Mouse (Mus musculus) intestine, embryonic 15.5 days (tissue): Measurements from ENCODE around the gene Dennd5b. TPM values are rescaled to one million over a fixed set of nuclear protein-coding genes. Genes with fewer than 3 reads are reported as not detected.
A peak's percentile ranks its signal among the peaks of the same experiment; 100 is the strongest.

ENCODE experiments used
- ATAC-seq: fragments of 200-750 bp; cut with Nextera tagmentation; 2 replicates; pipeline ENCODE4 v1.8.0; 2017; ENCODE audit warnings: moderate TSS enrichment, moderate library complexity
- H3K27ac ChIP-seq: fragments of 300-500 bp; sonication (generic); 2 replicates; pipeline ENCODE4 v1.5.1; 2015; ENCODE audit warnings: mild to moderate bottlenecking, inconsistent platforms
- H3K27me3 ChIP-seq: fragments of 300-500 bp; sonication (generic); replicated peaks from 2 replicates; pipeline ENCODE4 v1.6.1; 2015; ENCODE audit warnings: inconsistent platforms
- H3K36me3 ChIP-seq: fragments of 300-500 bp; sonication (generic); 2 replicates; pipeline ENCODE4 v1.6.1; 2015; ENCODE audit warnings: inconsistent platforms
- H3K4me1 ChIP-seq: fragments of 300-500 bp; sonication (generic); replicated peaks from 2 replicates; pipeline ENCODE4 v1.6.1; 2015; ENCODE audit warnings: inconsistent platforms
- H3K4me2 ChIP-seq: fragments of 300-500 bp; sonication (generic); replicated peaks from 2 replicates; pipeline ENCODE4 v1.6.1; 2015; ENCODE audit warnings: mild to moderate bottlenecking, inconsistent platforms
- H3K4me3 ChIP-seq: fragments of 300-500 bp; sonication (generic); replicated peaks from 2 replicates; pipeline ENCODE4 v1.5.1; 2015; ENCODE audit warnings: inconsistent platforms
- H3K9ac ChIP-seq: fragments of 300-500 bp; sonication (generic); 2 replicates; pipeline ENCODE4 v1.6.1; 2015; ENCODE audit warnings: inconsistent platforms
- H3K9me3 ChIP-seq: fragments of 300-500 bp; sonication (generic); 2 replicates; pipeline ENCODE4 v1.6.1; 2016; ENCODE audit warnings: inconsistent platforms
- WGBS: fragments of 180-500 bp; shearing (Covaris S2); methylation state at CpG from one replicate; pipeline ENCODE4 v1.1.7; 2015; 5-methylcytosine and 5-hydroxymethylcytosine counted together
- polyA plus RNA-seq: library from polyadenylated mRNA; unstranded; fragments of >200 nt; fragmentation: Nextera tagmentation; extraction: Ambion mirVana; gene quantifications from 2 replicates; pipeline ENCODE4 v1.2.1, GENCODE M21; 2015

Gene Dennd5b
- 9.0 and 9.7 TPM in 2 replicates for polyA plus RNA-seq

DNA sequence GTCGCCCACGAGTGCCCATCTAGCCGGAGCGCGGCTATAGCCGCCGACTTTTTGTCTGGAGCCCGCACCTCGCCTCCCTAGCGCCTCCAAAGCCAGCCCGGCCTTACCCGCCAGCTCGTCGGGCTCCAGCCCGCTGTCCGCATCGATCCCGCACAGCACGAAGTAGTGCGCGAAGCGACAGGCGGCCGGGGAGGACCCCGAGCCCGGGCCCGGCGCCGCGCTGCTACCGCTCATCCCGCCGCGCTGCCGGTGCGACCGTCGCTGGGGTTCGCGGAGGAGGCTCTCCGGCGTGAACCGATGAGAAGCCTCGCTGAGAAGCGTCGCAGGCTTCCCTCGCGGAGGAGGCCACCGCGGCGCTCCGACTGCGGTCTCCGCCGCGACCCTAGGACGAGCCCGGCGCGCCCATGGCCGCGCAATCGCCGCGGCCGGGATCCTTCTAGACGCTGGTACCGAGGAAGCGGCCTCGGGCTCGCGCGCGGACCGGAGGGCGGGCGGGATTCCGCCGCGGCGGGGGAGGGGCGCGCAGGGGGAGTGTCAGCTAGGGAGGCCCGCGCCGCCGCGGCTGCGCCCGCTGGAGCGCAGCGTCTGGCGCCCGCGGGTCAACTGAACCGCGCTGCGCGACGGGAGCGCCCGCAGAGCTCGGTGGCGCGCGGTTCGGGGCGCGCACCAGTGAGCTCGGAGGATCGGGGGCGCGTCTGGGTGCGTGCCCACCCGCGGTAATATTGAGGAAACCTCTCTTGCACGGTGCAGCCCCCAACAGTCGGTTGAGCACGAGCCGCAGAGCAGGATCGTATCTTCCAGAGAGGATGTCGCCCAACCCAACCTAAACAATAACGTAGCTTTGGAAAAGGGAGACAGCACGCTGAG is at the start of gene Dennd5b:
TSS of gene Dennd5b (minus strand) at position 605 of the 867 bp plus-strand sequence.
- Histone ChIP-seq H3K36me3 (no peaks in the 10 kb centered on the region), H3K27me3 (no peaks in the 10 kb centered on the region), H3K27ac (peak within 1 kb of the TSS; percentile 98), H3K4me1 (no peaks in the 10 kb centered on the region), H3K9ac (peak within 1 kb of the TSS; percentile 93), H3K9me3 (no peaks in the 10 kb centered on the region), H3K4me3 (peak within 1 kb of the TSS; percentile 95), H3K4me2 (peak within 1 kb of the TSS; percentile 75)
- peak; percentile 95 for ATAC-seq
- under 1% methylated on average over 122 of the region's 124 CpGs for WGBS

DNA sequence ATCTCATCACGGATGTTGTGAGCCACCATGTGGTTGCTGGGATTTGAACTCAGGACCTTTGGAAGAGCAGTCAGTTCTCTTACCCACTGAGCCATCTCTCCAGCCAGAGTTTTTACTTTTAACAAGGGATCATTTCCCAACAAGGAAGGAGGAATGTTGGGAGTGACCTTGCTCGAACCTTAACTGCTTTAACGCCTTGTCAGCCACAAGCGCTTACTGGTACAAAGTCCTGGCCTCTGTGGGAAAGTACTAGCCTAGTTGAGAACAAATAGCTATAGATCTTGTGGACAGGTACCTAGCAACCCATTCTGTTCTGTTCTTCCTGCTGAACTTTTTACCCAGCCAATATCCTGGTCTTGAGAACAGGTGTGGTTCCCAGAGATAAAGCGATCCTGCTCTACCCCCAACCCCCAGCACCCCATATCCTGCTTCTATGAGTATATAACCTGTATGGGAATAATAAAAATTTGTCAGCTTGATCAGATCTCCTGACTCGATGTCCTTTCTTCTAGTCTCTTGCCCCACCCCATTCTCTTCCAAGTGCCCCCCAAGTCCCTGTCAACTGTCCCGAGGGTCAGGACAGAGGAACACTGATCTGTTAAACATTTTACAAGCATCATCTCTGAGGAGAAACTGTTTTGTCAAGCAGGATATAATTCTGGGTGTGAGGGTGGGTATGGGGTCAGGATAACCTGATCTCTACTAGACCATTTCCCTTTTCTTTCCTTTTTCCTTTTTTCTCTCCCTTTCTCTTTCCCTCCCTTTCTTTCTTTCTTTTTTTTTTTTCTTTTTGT is 47.2 kb upstream of the Dennd5b start:
- ATAC-seq = peak; percentile 96
- WGBS = 44% methylated on average over 7 of the region's 7 CpGs

DNA sequence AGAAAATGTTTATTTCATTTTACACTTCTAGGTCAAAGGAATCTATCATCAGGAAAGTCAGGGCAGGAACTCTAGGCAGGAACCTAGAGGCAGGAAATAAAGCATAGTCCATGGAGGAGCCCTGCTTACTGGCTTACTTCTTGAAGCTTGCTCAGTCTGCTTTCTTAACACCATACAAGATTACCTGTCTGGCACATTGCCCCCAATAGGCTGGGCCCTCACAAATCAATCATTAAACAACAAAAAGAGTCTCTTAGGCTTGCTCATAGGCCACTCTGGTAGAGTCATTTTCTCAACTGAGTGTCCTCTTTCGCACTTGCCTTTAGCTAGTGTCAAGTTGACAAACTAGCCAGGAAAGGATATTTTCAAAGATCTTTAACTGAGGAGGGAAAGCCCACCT is 43.7 kb upstream of the Dennd5b start:
- Histone ChIP-seq H3K4me2 (no peak overlapping the region), H3K4me1 (0 out of 2 replicates have a peak, but pooled peaks cover 4% of the 10 kb centered on the region), H3K4me3 (no peak overlapping the region), H3K36me3 (peaks cover 4% of the 10 kb centered on the region; the same call in 1 of the 2 replicates), H3K9ac (no peak overlapping the region), H3K27ac (no peak overlapping the region), H3K27me3 (no peaks in the 10 kb centered on the region), H3K9me3 (no peaks in the 10 kb centered on the region)
- ATAC-seq = no peak
- WGBS = 97% methylated on average over 1 of the region's 1 CpGs

More for the DNA sequence above, 47.2 kb upstream of the Dennd5b start:
- H3K4me1 ChIP-seq = no peaks in the 10 kb centered on the region
- H3K9ac ChIP-seq = no peak overlapping the region
- H3K36me3 ChIP-seq = peaks cover 7% of the 10 kb centered on the region; the same call in 1 of the 2 replicates
- H3K27me3 ChIP-seq = no peaks in the 10 kb centered on the region
- H3K27ac ChIP-seq = peak overlapping the region; percentile 62
- no peaks in the 10 kb centered on the region for H3K9me3 ChIP-seq
- no peak overlapping the region for H3K4me3 ChIP-seq
- no peak overlapping the region for H3K4me2 ChIP-seq

DNA sequence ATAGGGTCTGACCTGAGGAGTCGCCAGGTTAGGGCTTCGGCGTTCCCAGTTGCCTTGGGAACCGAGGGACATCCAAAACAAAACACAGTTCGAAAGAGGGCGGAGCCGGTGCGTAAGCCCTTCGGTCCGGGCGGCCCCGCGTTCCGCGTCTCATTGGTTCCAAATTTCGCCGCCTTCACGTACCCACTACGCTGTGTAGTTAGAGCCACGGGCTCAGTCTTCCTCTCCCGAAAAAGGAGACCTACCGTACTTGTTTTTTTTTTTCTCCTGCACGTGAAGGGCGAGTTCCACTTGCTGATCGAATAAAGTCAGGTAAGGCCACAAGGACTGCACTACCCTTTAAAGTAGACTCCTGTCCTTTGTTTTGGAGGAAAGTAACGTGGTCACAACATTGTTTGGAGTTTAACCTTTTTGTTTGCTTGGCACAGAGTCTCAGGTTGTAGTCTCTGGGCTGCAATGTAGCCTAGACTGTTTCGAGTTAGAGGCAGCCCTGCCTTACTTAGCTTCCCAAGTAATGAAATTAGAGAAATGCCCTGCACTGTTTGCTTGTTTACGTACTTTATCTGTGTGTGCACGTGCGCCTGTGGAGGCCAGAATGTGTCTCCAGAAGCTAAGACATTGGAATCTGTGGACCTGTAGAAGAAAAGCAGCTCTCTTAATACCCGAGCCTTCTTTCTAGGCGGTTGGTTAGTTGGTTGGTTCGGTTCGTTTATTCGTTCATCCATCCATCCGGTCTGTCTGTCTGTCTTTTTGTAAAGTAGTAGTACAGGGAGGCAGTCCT is 40.1 kb upstream of the Dennd5b start:
- Histone ChIP-seq H3K4me3 (peak overlapping the region; percentile 46), H3K27me3 (no peaks in the 10 kb centered on the region), H3K27ac (0 out of 2 replicates have a peak overlapping the region, but pooled peaks have one; percentile 49), H3K9me3 (no peaks in the 10 kb centered on the region), H3K36me3 (peaks cover 4% of the 10 kb centered on the region; the same call in 1 of the 2 replicates), H3K4me1 (0 out of 2 replicates have a peak, but pooled peaks cover 4% of the 10 kb centered on the region), H3K9ac (peak overlapping the region; percentile 44), H3K4me2 (peak overlapping the region; percentile 56)
- WGBS = 3% methylated on average over 36 of the region's 36 CpGs
- ATAC-seq = peak; percentile 94

DNA sequence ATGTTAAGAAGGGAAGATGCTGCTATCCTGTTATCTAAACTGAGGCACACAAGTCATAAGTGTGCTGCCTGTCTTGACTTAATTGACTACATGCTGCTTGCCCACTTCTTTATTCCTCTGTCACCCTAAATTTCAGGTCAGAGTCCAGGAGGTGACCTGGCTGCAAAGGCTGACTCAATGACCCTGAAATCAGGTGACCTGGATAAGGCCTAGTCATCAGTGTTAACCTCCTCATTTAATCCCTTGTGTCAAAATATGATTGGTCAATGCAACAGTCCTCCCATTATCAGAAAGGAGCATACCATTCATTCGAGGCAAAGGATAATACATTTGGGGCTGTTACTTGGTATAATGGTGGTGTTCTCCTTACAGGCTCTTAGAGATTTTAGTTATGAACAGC is 38.0 kb upstream of the Dennd5b start, which contains the start of gene Etfbkmt:
TSS of gene Etfbkmt (plus strand) at position 379 of the 400 bp plus-strand sequence.
- no peak within 1 kb of the TSS for H3K27ac ChIP-seq
- H3K4me1 ChIP-seq = 0 out of 2 replicates have a peak, but pooled peaks cover 5% of the 10 kb centered on the region
- no peak within 1 kb of the TSS for H3K4me2 ChIP-seq
- WGBS = 82% methylated on average over 1 of the region's 1 CpGs
- H3K27me3 ChIP-seq = no peaks in the 10 kb centered on the region
- H3K4me3 ChIP-seq = no peak within 1 kb of the TSS
- ATAC-seq = no peak
- no peak within 1 kb of the TSS for H3K9ac ChIP-seq
- no peaks in the 10 kb centered on the region for H3K9me3 ChIP-seq
- H3K36me3 ChIP-seq = no peaks in the 10 kb centered on the region; the same call in 1 of the 2 replicates

DNA sequence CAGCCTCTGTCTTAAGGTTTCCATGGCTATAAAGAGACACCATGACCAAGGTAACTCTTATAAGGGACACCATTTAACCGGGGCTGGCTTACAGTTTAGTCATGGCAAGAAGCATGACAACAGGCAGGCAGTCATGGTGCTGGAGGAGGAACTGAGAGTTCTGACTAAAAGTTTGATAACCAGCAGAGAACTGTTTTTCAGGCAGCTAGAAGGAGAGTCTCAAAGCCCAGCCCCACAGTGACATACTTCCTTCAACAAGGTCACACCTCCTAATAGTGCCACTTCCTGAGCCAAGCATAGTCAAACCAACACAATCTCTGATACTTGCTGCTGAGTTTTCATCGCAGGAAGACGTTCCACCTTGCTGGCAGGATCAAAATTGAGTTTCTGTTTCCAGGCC is 37.5 kb upstream of the Dennd5b start:
- Histone ChIP-seq H3K36me3 (no peaks in the 10 kb centered on the region), H3K4me1 (0 out of 2 replicates have a peak, but pooled peaks cover 9% of the 10 kb centered on the region), H3K9me3 (no peaks in the 10 kb centered on the region), H3K27me3 (no peaks in the 10 kb centered on the region), H3K9ac (no peak overlapping the region), H3K27ac (no peak overlapping the region), H3K4me3 (no peak overlapping the region), H3K4me2 (no peak overlapping the region)
- no peak for ATAC-seq
- 87% methylated on average over 3 of the region's 3 CpGs for WGBS

DNA sequence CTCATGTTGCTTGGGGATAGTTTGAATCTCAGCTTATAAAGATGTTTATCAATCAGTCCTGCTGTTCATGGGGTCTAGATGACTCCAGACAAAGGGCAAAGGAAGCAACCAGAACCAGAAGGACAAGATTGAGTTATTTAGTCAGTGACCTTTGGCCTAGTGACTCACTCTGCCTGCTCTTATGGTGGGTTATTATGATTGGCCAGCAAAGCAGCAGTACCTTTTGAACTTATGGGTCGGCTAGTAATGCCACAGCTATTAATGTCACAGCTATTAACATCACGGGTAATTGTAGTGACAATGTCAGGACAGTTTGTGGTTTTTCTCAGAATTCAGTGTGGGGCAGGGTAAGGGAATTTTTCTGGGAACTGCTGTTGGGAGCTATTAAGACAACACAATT is 36.5 kb upstream of the Dennd5b start:
- H3K27ac ChIP-seq = no peak overlapping the region
- H3K4me1 ChIP-seq = 0 out of 2 replicates have a peak, but pooled peaks cover 9% of the 10 kb centered on the region
- no peaks in the 10 kb centered on the region for H3K36me3 ChIP-seq
- no peaks in the 10 kb centered on the region for H3K27me3 ChIP-seq
- H3K9me3 ChIP-seq = no peaks in the 10 kb centered on the region
- no peak overlapping the region for H3K4me3 ChIP-seq
- WGBS = 32% methylated on average over 2 of the region's 2 CpGs
- H3K4me2 ChIP-seq = no peak overlapping the region
- no peak overlapping the region for H3K9ac ChIP-seq
- no peak for ATAC-seq

DNA sequence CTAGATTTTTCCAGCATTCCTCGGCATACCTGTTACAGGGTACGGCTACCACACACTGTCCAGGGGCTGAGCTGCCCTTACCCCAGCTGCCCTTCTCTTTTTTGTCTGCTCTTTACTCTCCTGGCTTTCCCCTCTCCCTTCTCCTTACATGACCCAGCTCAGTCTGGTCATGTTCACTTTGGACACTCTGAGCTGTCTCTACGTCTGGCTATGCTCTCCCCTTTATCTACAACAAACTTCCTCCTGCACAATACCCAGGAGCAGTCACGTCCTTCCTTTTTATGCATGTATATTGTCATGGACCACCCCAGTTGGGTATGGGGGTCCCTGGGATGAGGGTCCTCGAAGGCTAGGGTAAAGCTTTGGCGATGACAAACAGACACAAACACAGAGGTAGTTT is 34.2 kb upstream of the Dennd5b start:
- Histone ChIP-seq H3K36me3 (no peaks in the 10 kb centered on the region), H3K4me1 (0 out of 2 replicates have a peak, but pooled peaks cover 5% of the 10 kb centered on the region), H3K9me3 (no peaks in the 10 kb centered on the region), H3K9ac (no peak overlapping the region), H3K27ac (no peak overlapping the region), H3K4me2 (no peak overlapping the region), H3K4me3 (no peak overlapping the region), H3K27me3 (no peaks in the 10 kb centered on the region)
- ATAC-seq = no peak
- WGBS = 58% methylated on average over 6 of the region's 6 CpGs

DNA sequence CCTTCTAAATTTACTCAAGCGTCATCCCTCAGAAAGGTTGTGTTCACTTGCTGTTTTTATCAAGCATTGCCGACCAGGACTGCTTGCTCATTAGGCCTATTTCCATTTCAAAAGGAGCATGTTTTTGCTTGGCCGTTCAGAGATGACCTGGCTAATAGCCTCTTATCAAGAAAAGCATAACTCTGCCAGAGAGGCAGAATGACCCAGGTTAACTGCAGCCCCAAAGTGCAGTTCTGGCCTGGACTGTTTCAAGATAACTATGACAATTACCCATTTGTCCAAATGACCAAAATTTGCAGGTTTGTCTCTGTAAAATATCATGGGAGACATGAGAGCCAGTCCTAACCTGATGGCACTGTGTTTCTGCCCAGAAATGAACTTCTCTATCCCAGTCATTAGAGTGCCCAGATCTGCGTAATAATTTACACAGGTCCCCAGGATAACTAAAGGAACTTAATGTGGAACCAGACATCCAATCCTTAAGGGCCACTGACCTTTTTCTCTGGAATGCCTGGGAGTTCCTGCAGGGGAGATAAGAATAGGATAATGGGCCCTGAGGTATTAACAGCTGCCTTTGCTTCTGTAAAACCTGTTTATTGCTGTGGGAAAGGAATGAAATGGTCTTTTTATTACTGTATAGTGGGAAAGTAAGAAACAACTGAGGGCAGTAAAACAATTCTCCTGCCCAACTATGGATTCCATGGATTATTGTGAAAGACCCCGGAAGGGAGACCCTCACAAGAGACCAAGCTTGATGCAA is 33.1 kb upstream of the Dennd5b start:
- peak; percentile 77 for ATAC-seq
- H3K4me1 ChIP-seq = 0 out of 2 replicates have a peak, but pooled peaks cover 5% of the 10 kb centered on the region
- H3K27ac ChIP-seq = 0 out of 2 replicates have a peak overlapping the region, but pooled peaks have one; percentile 25
- no peak overlapping the region for H3K4me3 ChIP-seq
- H3K4me2 ChIP-seq = no peak overlapping the region
- no peak overlapping the region for H3K9ac ChIP-seq
- 17% methylated on average over 5 of the region's 5 CpGs for WGBS
- no peaks in the 10 kb centered on the region for H3K27me3 ChIP-seq
- H3K9me3 ChIP-seq = no peaks in the 10 kb centered on the region
- no peaks in the 10 kb centered on the region for H3K36me3 ChIP-seq

DNA sequence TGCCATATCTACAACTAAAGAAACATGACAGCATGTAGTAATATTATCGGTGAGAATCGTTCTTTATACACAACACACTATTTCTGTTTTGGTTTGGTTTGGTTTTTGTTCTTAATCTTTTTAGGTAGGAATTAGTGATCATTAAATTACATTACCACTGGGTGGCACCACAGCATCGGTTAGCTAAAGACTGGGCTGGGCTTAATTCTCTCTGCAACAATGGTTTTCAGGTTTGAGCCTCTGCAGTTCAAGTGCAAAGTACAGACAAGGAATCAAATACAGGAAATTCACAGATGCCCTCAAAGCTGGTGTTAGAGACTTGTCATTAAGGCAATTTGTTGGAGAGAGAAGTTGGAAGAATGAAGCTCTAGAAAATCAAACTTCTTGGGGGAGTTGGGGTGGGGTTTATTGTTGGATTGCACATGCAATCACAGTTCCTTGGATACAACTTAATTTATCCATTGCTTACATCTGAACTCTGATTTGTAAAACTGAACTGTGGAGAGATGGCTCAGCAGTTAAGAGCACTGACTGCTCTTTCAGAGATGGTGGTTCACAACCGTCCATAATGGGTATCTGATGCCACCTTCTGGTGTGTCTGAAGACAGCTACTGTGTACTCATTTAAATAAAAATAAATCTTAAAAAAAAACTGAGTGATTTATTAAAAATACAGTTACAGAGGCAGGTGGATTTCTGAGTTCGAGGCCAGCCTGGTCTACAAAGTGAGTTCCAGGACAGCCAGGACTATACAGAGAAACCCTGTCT is 31.0 kb upstream of the Dennd5b start:
- Histone ChIP-seq H3K9me3 (no peaks in the 10 kb centered on the region), H3K4me3 (no peak overlapping the region), H3K27me3 (no peaks in the 10 kb centered on the region), H3K4me2 (no peak overlapping the region), H3K9ac (no peak overlapping the region), H3K36me3 (no peaks in the 10 kb centered on the region), H3K4me1 (0 out of 2 replicates have a peak, but pooled peaks cover 5% of the 10 kb centered on the region), H3K27ac (no peak overlapping the region)
- 29% methylated on average over 5 of the region's 5 CpGs for WGBS
- peak; percentile 58 for ATAC-seq
